Mouse (Mus musculus) 3134 (cell line): ENCODE data around the gene Themis.

ENCODE experiments used
- DNase-seq: peaks from one replicate; pipeline ENCODE4 v3.0.0-alpha.2; 2011; ENCODE audit warnings: low spot score; ENCODE audit not compliant: insufficient read length; ENCODE audit errors: extremely low read depth

Themis gene

DNA sequence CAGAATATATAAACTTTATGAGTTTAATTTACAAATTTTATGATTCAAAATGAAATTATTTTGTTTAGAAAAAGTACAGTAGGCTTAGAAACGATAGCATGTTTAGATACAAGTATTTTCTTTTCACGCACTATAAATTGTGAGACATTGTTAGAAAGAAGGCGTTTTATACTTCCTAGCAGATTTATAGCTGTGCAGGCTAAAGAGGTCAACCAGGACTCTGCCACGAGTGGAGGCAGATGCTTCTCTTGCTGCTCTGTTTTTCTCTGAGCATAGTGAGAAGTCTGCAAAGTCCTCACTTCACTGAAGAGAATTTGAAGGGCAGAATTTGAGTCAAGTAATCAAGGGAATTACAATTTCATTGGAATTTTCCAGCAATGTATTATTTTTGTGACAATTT, 131.3 kb downstream of the Themis start:
- no peak for DNase-seq

DNA sequence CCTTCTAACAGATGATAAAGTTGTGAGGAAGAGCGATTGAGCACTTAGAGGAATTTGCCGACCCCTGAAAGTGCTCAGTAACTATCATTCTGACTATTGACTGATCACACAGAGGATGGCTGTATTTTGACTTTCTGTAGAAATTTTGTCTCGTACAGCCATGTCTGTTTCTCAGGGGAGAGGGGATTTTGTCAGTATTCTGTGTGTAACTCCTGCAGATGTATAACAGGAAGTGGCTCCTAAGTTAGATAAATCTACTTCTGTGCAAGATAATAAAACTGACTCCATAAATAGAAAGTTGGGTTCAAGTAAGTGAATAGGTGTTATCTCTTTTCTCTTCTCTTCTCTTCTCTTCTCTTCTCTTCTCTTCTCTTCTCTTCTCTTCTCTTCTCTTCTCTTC, 137.0 kb downstream of the Themis start:
- DNase-seq, result no peak

DNA sequence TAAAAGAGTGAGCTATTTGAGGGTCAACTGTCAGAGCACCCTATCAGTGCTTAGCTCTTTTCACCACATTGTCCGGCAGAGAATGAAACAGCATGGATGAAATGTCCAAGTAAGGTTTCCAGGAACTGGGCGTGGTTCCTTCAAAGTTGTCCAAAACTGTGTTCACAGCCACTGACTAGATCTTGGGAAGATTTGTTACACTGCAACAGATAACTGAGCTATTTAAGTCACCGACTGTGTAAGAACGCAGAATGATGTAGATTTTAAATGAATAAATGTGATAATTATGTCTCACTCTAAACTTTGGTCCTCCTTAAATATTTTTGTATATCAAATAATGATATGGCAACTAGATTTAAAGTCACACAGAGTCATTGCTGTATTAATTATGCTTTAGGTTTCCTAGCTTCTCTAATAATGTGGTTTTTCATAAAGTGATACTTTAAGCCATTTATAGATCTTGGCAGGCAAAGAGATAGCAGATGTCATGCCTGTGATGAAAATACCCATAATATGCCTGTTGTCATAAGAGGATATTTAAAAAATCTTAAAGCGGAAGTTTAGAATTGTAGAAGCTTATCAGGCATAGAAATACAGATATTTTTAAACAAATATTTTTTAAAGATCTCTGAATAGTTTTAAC, 143.9 kb downstream of the Themis start:
- DNase-seq, result no peak

DNA sequence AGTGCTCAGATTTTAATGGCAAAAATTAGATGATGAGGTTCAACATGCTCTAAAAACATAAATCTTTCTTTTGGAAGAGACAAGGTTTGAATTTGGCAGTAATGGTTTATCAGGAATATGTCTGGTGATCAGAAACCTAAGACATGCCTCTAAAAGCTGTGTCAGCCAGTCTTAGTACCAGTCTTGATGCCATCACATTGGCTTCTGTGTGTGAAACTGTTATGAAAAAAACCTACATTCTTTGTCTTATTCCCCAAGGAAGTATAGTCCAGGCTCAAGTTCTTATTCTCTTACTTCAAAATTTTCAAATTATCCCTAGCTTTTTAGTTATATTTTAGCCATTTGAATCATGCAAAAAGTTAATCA, 144.4 kb downstream of the Themis start:
- DNase-seq, result no peak

DNA sequence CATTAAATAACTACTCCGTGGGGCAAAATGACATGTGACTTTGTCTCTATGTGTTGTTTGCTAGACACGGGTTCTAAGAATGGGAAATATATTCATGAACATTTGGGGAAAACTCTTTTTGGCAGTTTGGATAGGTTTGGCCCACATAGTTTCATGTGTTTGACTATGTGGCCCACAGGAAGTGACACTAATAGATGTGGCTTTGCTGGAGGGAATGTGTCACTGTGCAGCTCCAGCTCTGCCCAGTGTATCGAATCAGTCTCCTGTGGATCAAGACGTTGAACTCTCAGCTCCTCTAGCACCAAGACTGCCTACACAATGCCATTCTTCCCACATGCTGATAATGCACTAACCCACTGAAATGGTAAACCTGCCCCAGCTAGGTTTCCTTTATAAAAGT, 148.0 kb downstream of the Themis start:
- no peak for DNase-seq

DNA sequence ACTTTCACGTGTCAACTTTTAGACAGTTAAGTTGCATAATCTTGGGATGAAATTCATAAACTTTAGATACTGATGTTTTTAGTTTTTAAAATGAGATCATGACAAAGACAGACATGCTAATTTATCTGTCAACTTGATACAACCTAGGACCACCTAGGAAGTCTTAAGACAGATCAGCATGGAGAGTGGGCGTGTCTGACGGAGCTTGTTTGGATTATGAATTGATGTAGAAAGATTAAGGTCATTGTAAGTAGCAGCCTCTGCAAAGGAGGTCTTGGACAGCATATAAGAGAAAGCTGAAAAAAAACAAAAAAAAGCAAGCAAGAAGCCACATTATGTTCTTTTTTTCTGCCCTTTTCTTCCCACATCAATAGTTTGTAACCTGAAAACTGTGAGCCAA, 154.2 kb downstream of the Themis start:
- no peak for DNase-seq

DNA sequence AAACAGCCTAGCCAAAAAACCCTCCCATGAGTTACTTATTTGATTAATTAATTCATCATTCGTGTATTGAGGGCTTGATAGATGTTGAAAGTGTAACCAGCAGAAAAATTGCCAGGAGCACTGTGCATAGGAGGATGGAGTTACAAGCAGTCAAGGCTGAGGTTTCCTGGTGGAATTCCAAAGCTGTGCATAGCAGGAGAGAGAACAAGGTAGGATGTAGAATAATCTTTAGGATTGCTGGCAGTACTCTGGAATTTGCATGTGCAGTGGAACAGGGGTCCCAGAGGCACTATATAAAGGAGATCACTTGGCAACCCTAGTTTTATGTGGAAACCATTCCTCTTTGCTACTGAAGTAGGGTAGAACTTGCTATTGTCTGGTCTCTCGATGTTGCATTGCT, 174.4 kb downstream of the Themis start:
- DNase-seq, result no peak

DNA sequence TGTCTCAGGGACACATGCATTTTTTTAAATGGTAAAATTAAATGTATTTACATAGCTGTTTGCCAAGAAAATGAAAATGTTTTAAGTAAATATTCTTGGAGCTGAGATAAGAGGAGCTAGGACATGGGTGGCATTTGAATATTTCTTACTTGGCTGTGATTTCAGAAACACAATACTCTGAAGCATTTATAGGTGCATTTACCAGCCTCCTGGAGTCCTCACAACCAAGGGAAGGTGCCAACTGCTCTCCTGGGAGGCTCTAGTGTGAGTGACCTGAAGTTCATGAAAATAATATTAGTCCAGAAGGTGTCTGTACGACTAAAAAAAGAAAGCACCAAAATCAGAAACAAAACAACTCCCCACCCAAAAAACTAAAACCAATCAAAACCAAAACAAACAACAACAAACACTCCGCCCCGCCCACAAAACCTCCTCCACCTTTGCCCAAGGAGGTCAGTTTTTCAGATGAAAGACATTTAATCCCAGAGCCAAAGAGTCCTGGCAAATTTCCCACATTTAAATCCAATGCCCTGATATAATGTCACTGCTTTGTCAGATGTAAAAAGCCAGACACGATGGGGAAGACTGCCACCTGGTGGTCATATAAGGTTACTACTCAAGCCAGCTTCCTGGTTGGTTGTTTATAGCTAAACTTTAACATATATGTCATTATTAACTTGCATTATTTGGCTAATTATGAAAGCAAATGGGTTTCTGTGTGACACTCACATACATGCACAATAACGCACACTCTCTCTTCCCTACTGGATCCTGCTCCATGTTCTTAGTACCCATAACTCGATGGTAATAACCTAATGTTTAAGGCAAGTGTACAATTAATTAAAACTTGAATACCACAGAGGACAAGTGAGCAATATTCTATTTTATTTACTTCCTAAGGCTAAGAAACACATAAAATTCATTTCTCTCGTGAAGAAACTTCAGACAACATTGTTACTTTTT, 175.9 kb downstream of the Themis start:
- DNase-seq, result peak; percentile 0

DNA sequence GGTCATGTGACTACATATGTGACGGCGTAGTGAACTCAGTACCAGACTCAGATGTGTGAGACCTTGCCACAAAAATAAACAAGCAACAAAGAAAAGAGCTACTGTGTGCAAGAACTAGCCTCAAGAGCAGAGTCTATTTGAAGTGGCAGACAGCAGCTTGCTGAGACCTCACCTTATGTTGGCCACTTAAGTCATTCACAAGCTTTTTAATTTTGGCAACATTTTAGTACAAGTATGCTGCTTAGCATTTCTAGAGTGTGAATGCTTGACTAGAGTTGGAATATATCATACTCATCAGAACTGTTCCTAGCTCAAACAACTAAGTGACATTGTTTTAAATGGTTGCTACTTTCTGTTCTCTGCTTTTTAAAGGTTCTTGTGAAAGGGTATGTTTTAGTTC, 188.0 kb downstream of the Themis start:
- no peak for DNase-seq

DNA sequence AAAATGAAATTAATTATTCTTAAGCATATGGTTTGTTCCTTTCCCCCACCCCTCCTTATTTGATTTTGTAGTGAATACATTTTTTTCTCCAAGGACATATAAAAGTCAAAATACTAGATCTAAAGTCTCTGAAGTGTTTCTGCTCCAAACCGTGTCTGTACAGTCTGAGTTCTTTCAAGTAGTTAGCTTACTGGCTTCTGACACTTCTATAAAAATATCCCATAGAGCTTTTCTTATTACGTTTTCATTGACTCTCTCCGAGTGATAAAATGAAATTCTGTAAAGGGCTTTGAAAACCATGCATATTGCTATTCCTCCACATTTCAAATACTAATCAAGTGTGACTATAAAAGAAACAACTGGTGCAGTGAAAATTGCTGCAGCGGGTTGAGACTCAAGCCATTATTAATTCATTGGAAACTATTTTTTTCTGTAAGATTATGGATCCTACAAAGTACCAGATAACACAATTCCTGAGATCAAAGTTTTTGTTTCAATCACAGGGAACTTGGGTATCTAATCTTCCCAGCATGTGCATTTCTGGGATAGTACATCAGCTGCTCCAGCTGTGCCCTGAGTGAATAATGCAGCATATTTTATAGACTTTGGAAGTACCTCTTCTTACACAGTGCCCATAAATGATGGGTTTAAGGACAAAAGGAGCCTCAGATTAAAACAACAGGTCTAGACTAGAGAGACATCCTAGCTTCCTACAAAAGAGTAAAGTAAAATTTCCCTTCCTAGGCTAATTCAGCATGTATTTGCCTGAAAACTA, 202.6 kb downstream of the Themis start:
- no peak for DNase-seq

DNA sequence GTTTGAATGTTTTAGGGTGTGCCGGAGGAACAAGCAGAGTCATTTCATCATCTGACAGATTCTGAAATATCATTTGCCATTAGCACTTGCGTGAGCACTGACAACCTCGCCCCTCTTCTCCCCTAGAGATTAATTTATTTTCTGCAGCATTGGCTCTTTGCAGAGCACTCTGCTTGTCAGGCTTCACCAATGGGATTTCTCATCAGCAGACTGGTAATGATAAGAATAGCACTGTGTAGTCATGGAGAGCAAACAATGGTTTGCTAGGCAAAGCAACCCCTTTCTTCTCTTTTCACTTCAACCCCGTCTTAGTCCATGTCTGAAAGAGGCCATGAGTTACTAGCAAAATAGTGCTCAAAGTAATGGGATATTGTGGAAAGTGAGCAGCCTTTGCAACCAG, 206.4 kb downstream of the Themis start:
- no peak for DNase-seq

DNA sequence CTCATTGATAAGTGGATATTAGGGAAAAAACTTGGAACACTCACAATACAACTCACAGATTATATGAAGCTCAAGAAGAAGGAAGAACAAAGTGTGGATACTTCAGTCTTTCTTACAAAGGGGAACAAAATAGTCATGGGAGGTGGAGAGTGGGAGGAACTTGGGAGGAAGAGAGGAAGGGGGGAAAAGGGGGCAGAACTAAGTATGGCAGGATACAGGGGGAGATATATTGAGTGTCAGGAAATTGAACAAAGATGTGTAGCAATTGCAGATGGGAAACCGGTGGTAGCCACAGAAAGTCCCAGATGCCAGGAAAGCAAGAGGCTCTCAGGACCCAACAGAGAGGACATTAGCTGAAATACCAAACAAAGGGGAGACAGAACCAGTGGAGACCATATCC, 219.5 kb downstream of the Themis start:
- DNase-seq, result no peak

DNA sequence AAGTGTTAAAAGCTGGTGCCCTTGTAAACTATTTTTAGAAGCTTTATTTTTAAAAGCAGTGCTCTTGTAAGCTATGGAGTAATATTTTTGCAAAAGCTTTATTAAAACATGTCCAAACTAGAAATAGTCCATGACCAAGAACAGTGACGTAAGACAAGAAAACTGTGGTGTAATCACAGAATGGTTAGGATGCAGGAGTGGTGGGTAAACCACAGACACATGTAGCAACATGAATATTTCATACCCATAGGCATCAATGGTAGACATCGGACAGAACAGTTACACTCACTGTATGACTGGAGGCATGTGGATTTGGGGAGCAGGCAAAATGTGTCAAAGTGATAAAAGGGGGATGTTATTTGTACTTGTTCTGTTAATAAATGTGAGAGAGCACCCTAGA, 222.7 kb downstream of the Themis start:
- no peak for DNase-seq

DNA sequence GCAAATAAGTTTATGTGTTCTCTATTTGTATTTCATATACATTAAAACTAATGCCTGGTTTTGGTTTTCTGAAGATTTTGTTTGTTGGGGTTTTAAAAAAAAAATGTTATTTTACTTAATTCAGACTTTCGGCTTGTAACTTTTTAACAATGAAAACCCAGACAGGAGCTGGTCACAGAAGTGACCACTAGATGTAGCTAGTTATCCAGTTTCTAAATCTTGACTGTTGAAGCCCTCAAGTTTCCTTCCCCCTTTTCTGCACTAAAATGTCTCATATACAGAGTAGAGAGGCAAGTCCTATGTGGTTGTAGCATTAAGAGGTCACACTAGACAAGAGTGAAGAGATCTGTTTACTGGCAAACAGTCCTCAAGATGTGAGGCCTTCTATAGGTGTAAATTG, 230.2 kb downstream of the Themis start:
- DNase-seq, result no peak
